Mouse (Mus musculus) lung, postnatal 0 days (tissue): ENCODE data around the gene Zfp746. TPM values are rescaled to one million over a fixed set of nuclear protein-coding genes. Genes with fewer than 3 reads are reported as not detected.

ENCODE experiments used
- ATAC-seq: fragments of 200-750 bp; cut with Nextera tagmentation; 2 replicates; pipeline ENCODE4 v1.8.0; 2017; ENCODE audit warnings: moderate library complexity
- DNase-seq: peaks from one replicate; pipeline ENCODE4 v3.0.0-alpha.2; 2016; ENCODE audit warnings: low spot score
- H3K27ac ChIP-seq: fragments of 300-500 bp; sonication (generic); 2 replicates; pipeline ENCODE4 v1.5.1; 2014; ENCODE audit warnings: antibody characterized with exemption, mild to moderate bottlenecking, low read length, mixed read lengths
- H3K27me3 ChIP-seq: fragments of 300-500 bp; sonication (generic); replicated peaks from 2 replicates; pipeline ENCODE4 v1.6.1; 2014; ENCODE audit warnings: low read length, mixed read lengths; ENCODE audit not compliant: insufficient read depth
- H3K36me3 ChIP-seq: fragments of 300-500 bp; sonication (generic); 2 replicates; pipeline ENCODE4 v1.6.1; 2014; ENCODE audit warnings: low read length, mixed read lengths; ENCODE audit not compliant: insufficient read depth
- H3K4me1 ChIP-seq: fragments of 300-500 bp; sonication (generic); 2 replicates; pipeline ENCODE4 v1.6.1; 2014; ENCODE audit warnings: antibody characterized with exemption, low read depth, low read length, mixed read lengths; ENCODE audit not compliant: insufficient read depth
- H3K4me2 ChIP-seq: fragments of 300-500 bp; sonication (generic); replicated peaks from 2 replicates; pipeline ENCODE4 v1.6.1; 2014; ENCODE audit warnings: low read depth, mild to moderate bottlenecking, low read length, moderate library complexity, mixed read lengths
- H3K4me3 ChIP-seq: fragments of 300-500 bp; sonication (generic); 2 replicates; pipeline ENCODE4 v1.5.1; 2014; ENCODE audit warnings: low read depth, low read length
- H3K9ac ChIP-seq: fragments of 300-500 bp; sonication (generic); replicated peaks from 2 replicates; pipeline ENCODE4 v1.6.1; 2014; ENCODE audit warnings: low read depth, mild to moderate bottlenecking
- H3K9me3 ChIP-seq: fragments of 300-500 bp; sonication (generic); 2 replicates; pipeline ENCODE4 v1.6.1; 2016; ENCODE audit warnings: low read length, mixed read lengths
- CTCF ChIP-seq: IDR thresholded peaks from 2 replicates; pipeline ENCODE4 v1.5.1; 2016; ENCODE audit warnings: antibody characterized with exemption, mild to moderate bottlenecking
- EP300 ChIP-seq: IDR thresholded peaks from 2 replicates; pipeline ENCODE4 v1.6.1; 2016; ENCODE audit warnings: antibody characterized with exemption, mild to moderate bottlenecking, control low read depth
- WGBS: fragments of 180-500 bp; shearing (Covaris S2); extraction: QIAGEN DNeasy Blood & Tissue Kit; methylation state at CpG from one replicate; pipeline ENCODE4 v1.1.7; 2014; 5-methylcytosine and 5-hydroxymethylcytosine counted together
- polyA plus RNA-seq: library from polyadenylated mRNA; unstranded; fragments of >200 nt; fragmentation: Nextera tagmentation; extraction: Ambion mirVana; gene quantifications from 2 replicates; pipeline ENCODE4 v1.2.1, GENCODE M21; 2015

Zfp746 gene
- polyA plus RNA-seq, 1 experiment from 2014 or later, result 13.5 TPM

DNA sequence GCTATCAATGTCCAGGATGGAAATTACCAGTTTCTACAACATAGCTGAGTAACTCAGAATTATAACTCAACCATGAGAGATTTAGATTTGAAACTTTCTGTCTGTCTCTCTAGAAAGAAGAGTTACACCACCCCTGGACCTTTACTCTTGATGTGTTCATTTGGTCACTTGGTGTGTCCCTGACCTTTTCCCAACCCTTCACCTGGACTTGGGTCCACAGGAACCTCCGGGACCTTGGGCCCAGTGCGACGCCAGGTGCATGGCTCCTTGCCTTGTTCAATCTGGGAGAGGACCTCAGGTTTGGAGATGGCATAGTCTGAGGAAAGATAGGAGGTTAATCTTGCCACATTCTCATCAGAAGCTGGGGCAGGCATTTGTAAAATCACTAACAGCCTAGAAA, 4.4 kb downstream of the Zfp746 start:
- Histone ChIP-seq H3K4me1 (peaks cover 5% of the 10 kb centered on the region; the same call in 1 of the 2 replicates), H3K4me2 (no peak overlapping the region), H3K4me3 (no peak overlapping the region), H3K27ac (no peak overlapping the region), H3K36me3 (peaks cover 44% of the 10 kb centered on the region), H3K9me3 (no peaks in the 10 kb centered on the region), H3K9ac (no peak overlapping the region), H3K27me3 (no peaks in the 10 kb centered on the region)
- ATAC-seq (no peak), DNase-seq (no peak)
- no peak for TF ChIP-seq CTCF
- WGBS, result 95% methylated on average over 3 of the region's 3 CpGs

GRCm38 (mm10) chr6:48081021-48081420, 5.4 kb downstream of the Zfp746 start:
- no peak overlapping the region for H3K27ac ChIP-seq
- WGBS, result 93% methylated on average over 5 of the region's 5 CpGs
- no peak overlapping the region for H3K9ac ChIP-seq
- H3K9me3 ChIP-seq, result no peaks in the 10 kb centered on the region
- TF ChIP-seq CTCF, result no peak
- TF ChIP-seq EP300, result no peak
- no peak for ATAC-seq
- no peak overlapping the region for H3K4me3 ChIP-seq
- peaks cover 5% of the 10 kb centered on the region; the same call in 1 of the 2 replicates for H3K4me1 ChIP-seq
- no peak for DNase-seq
- H3K4me2 ChIP-seq, result no peak overlapping the region
- H3K27me3 ChIP-seq, result no peaks in the 10 kb centered on the region
- H3K36me3 ChIP-seq, result peaks cover 52% of the 10 kb centered on the region

DNA sequence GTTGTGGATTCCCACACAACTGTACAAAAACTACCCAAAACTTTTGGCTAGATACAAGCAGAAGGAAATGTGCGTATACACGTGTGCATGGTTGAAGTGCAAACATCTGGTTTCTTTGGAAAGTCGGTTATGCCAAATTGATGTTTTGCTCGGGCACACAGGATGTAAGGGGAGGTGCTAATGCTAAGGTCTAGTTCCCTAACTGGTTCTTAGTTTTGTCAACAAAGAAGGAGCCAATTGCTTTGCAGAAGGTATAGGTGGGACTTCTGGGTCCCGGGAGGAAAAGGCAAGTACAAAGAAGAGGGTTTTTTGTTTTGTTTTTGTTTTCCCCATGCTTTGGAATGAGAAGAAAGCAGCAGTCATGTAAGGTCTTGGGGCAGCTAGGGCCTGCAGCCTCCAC, 13.1 kb downstream of the Zfp746 start:
- TF ChIP-seq CTCF (no peak), EP300 (no peak)
- WGBS, result 54% methylated on average over 5 of the region's 5 CpGs
- no peaks in the 10 kb centered on the region for H3K4me1 ChIP-seq
- no peak overlapping the region for H3K27ac ChIP-seq
- H3K4me2 ChIP-seq, result no peak overlapping the region
- H3K4me3 ChIP-seq, result no peak overlapping the region
- H3K9ac ChIP-seq, result no peak overlapping the region
- no peaks in the 10 kb centered on the region for H3K9me3 ChIP-seq
- no peak for ATAC-seq
- H3K36me3 ChIP-seq, result peaks cover 27% of the 10 kb centered on the region
- no peak for DNase-seq
- no peaks in the 10 kb centered on the region for H3K27me3 ChIP-seq

DNA sequence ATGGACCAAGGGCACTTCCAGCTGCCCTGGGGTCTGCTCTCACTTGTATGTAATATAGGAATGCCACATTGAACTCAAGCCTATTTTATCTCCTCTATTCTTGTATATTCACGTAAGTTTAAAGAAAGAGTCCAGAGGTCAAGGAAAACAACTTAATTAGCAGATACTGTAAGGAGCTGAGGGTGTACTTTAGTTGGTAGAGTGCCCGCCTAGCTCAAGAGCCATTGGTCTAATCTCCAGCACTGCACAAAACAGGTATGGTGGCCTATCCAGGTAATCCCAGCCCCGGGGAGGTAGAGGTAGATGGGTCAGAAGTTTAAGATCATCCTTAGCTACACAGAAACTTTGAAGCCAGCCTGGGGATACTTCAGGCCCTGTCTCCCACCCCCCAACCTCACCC, 18.9 kb downstream of the Zfp746 start:
- WGBS, result 74% methylated on average over 3 of the region's 3 CpGs

GRCm38 (mm10) chr6:48065587-48066075, 20.8 kb downstream of the Zfp746 start:
- DNase-seq (no peak), ATAC-seq (no peak)
- no peak overlapping the region for H3K4me2 ChIP-seq
- H3K27ac ChIP-seq, result no peak overlapping the region
- no peaks in the 10 kb centered on the region for H3K27me3 ChIP-seq
- no peaks in the 10 kb centered on the region for H3K4me1 ChIP-seq
- H3K9ac ChIP-seq, result no peak overlapping the region
- peaks cover 21% of the 10 kb centered on the region for H3K36me3 ChIP-seq
- TF ChIP-seq CTCF, result no peak
- no peak for TF ChIP-seq EP300
- 92% methylated on average over 6 of the region's 6 CpGs for WGBS
- no peaks in the 10 kb centered on the region for H3K9me3 ChIP-seq
- no peak overlapping the region for H3K4me3 ChIP-seq

More for the DNA sequence above, 18.9 kb downstream of the Zfp746 start:
- Histone ChIP-seq H3K9ac (no peak overlapping the region), H3K4me2 (no peak overlapping the region), H3K4me3 (no peak overlapping the region), H3K9me3 (no peaks in the 10 kb centered on the region), H3K4me1 (no peaks in the 10 kb centered on the region), H3K36me3 (peaks cover 21% of the 10 kb centered on the region), H3K27me3 (no peaks in the 10 kb centered on the region), H3K27ac (no peak overlapping the region)
- TF ChIP-seq CTCF, result no peak
- TF ChIP-seq EP300, result no peak
- ATAC-seq (no peak), DNase-seq (no peak)

DNA sequence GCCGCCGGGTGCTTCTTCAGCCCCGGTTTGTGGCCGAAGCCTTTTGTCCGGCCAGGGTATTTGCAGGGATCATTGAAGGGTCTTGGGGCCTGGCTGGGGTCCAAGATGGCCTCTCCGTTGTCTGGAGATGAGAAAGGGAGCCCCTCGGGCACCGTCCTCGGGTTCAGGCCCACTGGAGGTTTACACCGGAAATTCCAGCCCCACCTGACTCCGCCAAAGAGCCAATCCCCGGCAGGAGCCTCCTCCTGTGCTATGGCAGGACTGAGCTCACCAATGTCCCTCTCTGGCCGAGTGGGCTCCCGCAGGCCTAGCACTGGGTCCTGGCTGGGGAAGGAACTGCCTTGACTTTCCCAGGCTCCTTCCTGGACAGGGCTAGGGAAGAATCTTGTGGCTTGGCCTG, 21.9 kb downstream of the Zfp746 start:
- DNase-seq (no peak), ATAC-seq (no peak)
- H3K4me1 ChIP-seq, result no peaks in the 10 kb centered on the region
- H3K4me3 ChIP-seq, result no peak overlapping the region
- TF ChIP-seq CTCF (no peak), EP300 (no peak)
- no peaks in the 10 kb centered on the region for H3K27me3 ChIP-seq
- WGBS, result 91% methylated on average over 14 of the region's 14 CpGs
- H3K9ac ChIP-seq, result no peak overlapping the region
- no peaks in the 10 kb centered on the region for H3K9me3 ChIP-seq
- peaks cover 21% of the 10 kb centered on the region for H3K36me3 ChIP-seq
- H3K27ac ChIP-seq, result no peak overlapping the region
- no peak overlapping the region for H3K4me2 ChIP-seq

DNA sequence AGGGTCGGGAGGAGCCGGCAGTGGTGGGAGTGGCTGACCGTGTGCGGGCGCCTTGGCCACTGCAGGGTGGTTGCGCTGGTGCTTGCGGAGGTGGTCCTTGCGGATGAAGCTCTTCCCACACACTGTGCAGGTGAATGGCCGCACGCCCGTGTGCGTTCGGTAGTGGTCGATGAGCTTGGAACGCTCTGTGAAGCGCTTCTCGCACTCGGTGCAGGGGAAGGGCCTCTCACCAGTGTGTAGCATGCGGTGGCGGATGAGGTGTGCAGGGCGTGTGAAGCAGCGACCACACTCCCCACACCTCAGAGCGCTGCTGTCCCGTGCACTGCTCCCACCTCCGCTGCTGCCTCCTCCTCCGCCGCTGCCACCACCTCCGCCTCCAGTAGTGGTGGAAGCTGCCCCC, 22.5 kb downstream of the Zfp746 start:
- Histone ChIP-seq H3K9ac (no peak overlapping the region), H3K27me3 (no peaks in the 10 kb centered on the region), H3K4me1 (no peaks in the 10 kb centered on the region), H3K36me3 (peaks cover 21% of the 10 kb centered on the region), H3K9me3 (no peaks in the 10 kb centered on the region), H3K4me3 (no peak overlapping the region), H3K4me2 (no peak overlapping the region), H3K27ac (no peak overlapping the region)
- 94% methylated on average over 28 of the region's 28 CpGs for WGBS
- no peak for ATAC-seq
- no peak for DNase-seq
- TF ChIP-seq EP300 (no peak), CTCF (no peak)
